Mouse (Mus musculus): ENCODE measurements around the gene Rnpep.

DNA sequence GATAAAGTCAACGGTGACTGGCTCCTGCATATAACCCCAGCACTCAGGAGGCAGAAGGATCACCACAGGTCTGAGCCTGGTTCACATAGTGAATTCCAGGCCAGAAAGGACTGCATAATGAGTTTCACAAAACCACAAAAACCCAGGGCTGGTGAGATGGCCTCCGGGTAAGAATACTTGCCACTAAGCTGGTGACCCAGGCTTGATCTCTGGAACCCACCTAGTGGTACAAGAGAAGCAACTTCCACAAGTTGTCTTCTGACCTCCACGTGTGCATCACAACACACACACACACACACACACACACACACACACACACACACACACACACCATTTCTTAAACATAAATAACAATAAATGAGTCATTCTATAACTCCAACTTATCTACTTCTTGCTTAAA is 21.6 kb downstream of the Rnpep start:
- TF ChIP-seq CTCF (IDR thresholded peaks at IDR 0.05; ENCODE audit: low read depth), result no peak
- TF ChIP-seq EP300 (IDR thresholded peaks at IDR 0.05; ENCODE audit: low read depth), result no peak

Measured in liver, postnatal 0 days (tissue).